In genomic region chr15:79905211-79905610, GRCm38 (mm10) we compare ENCODE assay signal across 23 mouse cellular contexts.
"Had no signal": no experiment of that assay in that cellular context is flagged by ENCODE, and none has a peak within 500 bp of the region (broad histone marks: within the 10 kb centered on the region; RNA-seq: fewer than 3 reads in every experiment).

No protein-coding gene starts in this region.

- H3K36me3 ChIP-seq: limb, embryonic 10.5 days; lung, embryonic 15.5 days; midbrain, embryonic 10.5 days; midbrain, embryonic 13.5 days; neural tube, embryonic 13.5 days had no signal

- H3K9ac ChIP-seq: limb, embryonic 13.5 days; liver, embryonic 12.5 days; liver, embryonic 15.5 days; lung, embryonic 15.5 days; midbrain, embryonic 13.5 days; neural tube, embryonic 13.5 days had no signal

- H3K4me1 ChIP-seq: limb, embryonic 13.5 days; midbrain, embryonic 13.5 days; neural tube, embryonic 13.5 days had no signal

- H3K27ac ChIP-seq: layer of hippocampus, adult 2 months; limb, embryonic 10.5 days; limb, embryonic 13.5 days; liver, embryonic 12.5 days; liver, embryonic 15.5 days; lung, embryonic 15.5 days; midbrain, embryonic 10.5 days; midbrain, embryonic 13.5 days; neural tube, embryonic 13.5 days had no signal

- DNase-seq: kidney, adult 18-20 months; kidney, adult 9 months; kidney, postnatal 14 days; kidney, postnatal 4 days; layer of hippocampus, adult 9-11 months; liver; lung, adult 18-20 months; lung, postnatal 10 days; lung, postnatal 36 days; right cerebral cortex, postnatal 4 days; thymus, adult 18-20 months; thymus, postnatal 36 days had no signal

- H3K4me3 ChIP-seq: layer of hippocampus, adult 2 months; limb, embryonic 10.5 days; limb, embryonic 13.5 days; liver, embryonic 12.5 days; liver, embryonic 15.5 days; lung, embryonic 15.5 days; megakaryocyte, embryonic 14.5 days; midbrain, embryonic 10.5 days; midbrain, embryonic 13.5 days; myocyte; neural tube, embryonic 13.5 days had no signal

- H3K27me3 ChIP-seq: liver, embryonic 15.5 days; lung, embryonic 15.5 days; megakaryocyte, embryonic 14.5 days had no signal

- H3K9me3 ChIP-seq: limb, embryonic 10.5 days; limb, embryonic 13.5 days; liver, embryonic 12.5 days; liver, embryonic 15.5 days; lung, embryonic 15.5 days; megakaryocyte, embryonic 14.5 days; midbrain, embryonic 10.5 days; midbrain, embryonic 13.5 days; neural tube, embryonic 13.5 days had no signal
